Mouse (Mus musculus) T-cell, adult 2 months (primary cell): Measurements from ENCODE around the gene Ttll4.

Experiments
- DNase-seq: peaks from one replicate; pipeline ENCODE4 v3.0.0; 2022; ENCODE audit warnings: low spot score

Ttll4 gene

DNA sequence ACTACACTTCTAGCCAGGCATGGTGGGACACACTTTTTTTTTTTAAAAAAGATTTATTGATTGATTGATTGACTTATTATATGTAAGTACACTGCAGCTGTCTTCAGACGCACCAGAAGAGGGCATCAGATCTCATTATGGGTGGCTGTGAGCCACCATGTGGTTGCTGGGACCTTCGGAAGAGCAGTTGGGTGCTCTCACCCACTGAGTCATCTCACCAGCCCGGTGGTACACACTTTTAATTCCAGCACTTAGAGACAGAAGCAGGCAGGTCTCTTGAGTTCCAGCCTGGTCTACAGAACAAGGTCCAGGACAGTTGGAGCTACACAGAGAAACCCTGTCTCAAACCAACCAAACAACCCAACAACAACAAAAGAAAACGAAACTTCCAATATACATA lies 50.5 kb downstream of the Ttll4 start:
- no peak for DNase-seq

DNA sequence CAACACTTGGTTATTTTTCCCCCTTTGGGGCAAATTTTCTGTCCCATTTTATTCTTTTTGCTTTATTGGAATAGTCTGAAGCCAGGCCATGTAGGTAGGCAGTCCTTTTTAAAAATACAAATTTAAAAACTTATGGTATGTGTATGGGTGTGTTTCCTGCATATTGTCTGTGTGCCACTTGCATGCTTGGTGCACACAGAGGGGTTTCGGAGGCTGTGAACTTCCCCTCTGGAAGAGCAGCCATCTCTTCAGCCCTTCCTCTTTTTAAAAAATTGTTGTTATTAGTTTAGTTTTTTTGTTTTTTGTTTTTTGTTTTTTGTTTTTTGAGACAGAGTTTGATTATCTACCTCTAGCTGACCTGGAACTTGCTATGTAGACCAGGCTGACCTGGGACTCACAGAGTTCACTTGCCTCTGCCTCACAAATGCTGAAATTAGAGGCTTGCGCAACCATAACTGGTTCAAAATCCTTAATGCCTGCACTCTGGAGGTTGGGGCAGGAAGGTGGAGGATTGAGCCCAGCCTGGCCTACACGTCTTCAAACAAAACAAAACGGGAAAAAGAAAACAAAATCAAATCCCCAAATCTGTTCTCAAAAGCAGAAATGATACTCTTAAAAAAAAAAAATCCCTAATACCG lies 51.0 kb downstream of the Ttll4 start:
- DNase-seq: no peak

DNA sequence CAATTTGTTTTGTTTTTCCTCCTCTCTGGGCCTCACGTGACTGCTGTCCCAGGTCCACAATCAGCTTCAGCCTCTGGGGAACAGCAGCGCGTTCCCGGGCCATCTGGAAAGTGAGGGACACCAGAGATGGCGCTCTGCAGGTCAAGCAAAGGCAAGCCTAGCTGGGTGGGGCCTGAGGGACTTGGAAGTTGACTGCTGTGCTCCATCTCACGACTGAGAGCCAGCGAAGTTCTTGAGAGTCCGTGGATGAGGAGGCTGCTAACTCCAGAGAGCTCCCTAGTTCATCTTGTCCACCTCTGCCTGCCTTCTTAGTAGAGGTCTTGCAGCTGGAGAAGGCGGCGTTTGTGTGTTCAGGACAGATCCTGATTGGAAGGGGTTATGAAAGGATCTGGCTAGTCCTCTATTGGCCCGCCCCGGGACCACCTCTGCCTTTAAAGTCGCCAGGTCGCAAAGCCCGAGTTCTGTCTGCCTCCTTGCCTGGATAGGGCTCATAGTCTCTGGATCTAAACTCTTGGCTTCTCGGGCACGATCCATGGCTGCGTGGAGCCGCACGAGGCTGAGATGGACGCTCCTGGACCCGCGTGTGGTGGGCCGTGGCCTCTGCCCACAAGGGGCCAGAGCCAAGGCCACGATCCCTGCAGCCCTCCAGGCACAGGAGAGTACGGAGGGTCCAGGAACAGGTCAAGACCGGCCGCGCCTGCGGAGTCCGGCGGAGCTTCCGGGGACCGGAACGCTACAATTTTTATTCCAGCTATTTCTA lies 51.7 kb downstream of the Ttll4 start, which contains the start of gene Cyp27a1:
TSS of gene Cyp27a1 (plus strand) at position 476 of the 760 bp plus-strand sequence.
- DNase-seq: no peak

DNA sequence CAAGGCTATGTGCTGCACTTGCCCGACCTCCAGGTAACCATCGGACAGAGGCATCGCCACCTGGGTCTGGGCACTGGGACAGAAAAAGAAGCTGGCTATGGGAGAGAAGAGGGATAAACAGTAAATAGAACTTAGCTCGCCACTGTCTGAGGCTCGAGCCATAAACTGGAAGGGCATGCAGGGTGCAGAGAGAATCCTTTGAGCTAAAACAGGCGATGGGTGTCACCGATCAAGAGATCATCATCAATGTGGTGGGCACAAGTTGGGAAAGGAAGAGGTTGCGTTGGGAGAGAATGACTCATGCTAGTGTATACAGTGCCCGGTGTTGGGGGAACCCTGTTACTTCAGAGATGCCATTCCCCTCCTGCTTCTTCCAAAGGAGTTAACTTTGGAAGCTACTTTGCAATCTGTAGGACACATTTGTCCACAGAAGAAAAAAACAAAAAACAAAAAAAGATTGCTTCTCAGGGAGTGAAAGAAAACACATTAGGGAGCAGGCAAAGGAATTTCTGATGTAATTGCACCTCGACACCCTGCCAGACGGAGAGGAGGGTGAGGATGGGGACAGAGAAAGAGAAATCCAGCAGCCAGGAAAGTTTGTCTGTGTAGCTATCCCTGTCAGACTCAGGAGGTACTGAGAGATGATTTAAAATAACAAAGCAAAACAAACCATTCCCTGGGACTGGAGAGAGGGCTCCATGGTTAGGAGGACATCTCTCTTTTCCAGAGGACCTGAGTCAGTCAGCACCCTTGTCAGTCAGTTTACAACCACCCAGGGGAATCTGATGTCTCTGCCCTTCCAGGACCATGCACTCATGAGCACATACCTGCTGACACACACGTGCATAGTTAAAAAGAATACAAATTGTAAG lies 52.5 kb downstream of the Ttll4 start:
- no peak for DNase-seq

DNA sequence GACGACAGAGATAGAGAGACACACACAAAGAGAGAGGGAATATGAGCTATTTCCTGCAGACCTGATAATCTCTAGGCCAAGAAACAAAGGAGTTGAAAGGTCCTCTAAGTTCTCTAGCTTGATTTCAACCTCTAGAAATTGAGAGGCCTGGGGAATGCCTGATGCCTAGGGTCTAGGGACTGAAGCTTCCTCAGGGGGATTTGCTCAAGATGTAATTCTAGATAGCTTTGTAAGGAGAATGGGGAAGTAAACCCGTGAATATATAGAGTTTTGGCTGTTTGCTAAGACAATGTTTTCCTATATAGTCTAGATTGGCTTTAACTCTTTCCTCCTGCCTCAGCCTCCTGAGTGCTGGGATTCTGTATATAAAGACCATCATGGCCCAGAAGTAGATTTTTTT lies 53.4 kb downstream of the Ttll4 start:
- DNase-seq: no peak

DNA sequence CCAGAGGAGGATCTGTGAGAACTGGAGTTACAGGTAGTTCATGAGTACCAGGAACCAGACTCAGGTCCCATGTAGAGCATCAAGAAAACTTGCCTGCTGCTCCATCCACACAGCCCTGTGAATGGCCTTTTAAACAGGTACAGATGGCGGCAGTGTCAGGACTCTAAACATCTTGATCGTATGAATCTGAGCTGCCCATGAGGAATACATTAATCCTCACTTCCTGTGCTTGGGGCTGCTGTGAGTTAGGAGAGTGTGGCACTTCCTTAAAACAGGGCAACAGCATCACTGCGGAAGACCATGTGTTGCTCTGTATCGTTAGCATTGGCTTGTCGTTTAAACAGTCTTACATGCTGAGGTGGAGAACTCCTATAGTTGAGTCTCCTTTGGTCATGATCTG lies 53.9 kb downstream of the Ttll4 start:
- DNase-seq: no peak

DNA sequence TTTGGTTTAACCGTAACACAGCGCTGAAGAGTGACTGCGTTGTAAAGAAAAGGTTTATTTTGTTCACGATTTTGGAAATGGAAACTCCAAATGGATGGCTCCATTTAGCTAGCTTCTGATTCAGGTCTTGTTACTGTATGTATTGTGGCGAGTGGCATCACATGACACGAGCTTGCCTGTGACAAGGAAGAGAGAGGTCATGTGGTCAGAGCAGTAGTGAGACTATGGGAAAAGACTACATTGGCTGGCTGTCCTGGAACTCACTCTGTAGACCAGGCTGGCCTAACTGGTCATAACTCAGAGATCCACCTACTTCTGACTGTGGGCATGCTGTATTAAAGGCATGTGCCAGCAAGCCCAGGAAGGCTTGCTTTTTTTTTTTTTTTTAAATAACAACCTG lies 54.3 kb downstream of the Ttll4 start:
- no peak for DNase-seq

DNA sequence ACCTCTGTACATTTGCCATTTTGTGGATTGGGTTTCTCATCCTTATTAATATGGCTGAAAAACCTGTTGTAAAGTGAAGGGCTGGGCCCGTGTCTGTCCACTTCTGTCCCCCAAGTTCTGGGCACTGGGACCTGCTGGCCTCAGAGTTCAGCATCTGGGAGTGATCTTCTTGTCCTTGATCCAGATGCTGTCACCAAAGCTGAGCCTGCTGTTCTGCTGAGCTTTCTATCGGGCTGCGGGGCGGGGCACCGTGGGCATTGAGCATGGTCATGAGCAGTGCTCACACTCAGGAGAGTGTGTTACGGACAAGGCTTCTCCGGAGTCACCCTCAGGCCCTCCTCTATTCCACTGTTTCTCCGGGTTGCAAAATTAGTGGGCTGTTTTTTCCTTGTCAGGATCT lies 56.6 kb downstream of the Ttll4 start:
- no peak for DNase-seq

DNA sequence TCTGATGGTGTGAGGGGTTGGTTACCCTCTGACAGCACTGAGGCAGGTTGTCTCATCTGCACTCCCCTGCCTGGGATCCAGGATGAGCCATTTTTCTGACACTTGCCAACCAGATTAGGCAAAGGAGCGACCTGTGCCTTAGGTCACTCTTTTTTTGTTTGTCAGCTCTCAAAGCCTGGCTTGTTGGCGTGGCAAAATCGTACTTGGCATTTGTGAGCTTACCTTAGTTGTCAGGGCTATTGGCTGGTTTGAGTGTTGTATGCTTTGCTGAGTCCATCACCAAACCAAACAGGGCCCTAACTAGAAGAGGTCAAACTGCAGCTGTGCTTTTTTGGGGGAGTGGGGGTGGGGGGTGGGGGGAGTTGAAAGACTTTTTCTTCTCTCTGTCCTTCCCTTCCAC lies 57.7 kb downstream of the Ttll4 start:
- DNase-seq: no peak

DNA sequence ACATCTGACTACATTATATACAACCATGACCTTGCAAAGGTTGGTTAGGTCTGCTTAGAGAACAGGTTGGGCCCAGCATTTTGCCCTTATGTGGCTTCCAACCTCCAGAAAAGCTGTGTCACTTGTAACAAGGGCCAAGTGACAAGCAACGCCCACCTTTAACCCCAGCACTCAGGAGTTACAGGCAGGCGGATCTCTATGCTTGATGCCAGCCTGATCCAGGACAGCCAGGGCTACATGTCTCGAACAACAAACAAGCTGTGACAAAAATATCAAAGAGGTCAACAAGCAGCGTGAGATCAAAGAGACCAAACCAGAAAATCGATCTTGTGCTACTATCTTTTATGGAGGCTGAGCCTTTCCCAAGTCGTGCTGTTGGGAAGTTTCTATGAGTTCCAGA lies 60.1 kb downstream of the Ttll4 start:
- no peak for DNase-seq

DNA sequence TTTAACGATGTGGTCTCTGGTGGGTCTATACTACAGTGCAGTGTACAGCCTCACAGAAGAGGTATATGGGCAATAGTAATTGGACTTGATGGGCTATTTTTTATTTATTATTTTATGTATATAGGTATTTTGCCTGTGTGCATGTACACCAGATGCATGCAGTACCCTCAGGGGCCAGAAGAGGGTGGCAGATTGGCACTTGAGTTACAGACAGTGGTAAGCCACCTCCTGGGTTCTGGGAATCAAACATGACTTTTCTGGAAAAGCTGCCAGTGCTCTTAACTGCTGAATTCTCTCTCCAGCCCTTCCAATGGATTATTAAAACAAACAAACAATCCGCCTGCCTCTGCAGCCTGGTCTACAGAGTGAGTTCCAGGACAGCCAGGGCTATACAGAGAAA lies 62.2 kb downstream of the Ttll4 start:
- DNase-seq: no peak

DNA sequence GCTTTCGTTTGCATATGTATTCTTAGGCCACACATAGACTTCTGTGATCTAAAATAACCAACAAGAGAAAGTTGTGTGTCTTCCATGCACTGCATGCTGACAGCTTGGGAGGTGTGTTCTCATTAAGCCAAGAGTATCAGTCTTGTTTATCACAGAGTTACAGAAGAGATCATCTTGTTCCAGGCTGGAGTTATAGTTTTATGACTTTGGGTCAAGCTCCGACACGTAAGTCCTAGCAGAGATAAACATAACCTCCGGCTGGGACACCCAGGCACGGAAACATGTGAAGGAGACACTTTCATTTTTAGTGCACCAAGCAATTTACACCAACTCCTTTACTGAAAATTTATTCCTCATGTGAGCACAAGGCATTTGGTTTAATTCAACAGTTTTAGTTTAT lies 64.6 kb downstream of the Ttll4 start:
- DNase-seq: no peak

DNA sequence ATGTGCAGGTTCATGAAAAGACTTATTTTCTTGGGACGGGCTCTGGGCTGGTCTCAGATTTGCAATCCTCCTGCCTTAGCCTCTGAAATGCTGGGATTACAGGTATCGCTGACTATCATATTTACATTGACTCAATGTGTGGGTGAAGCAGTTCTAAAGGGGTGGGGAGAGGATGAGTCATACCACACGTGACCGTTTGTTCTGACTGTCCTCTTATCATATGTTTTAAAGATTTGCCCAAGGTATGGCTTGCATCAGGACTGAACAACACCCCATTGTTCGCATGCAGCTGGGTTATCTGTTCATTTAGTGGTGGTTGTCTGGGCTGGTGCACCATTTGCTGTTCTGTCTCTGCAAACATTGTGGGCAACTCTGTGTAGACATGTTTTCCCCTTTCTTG lies 65.1 kb downstream of the Ttll4 start:
- no peak for DNase-seq

DNA sequence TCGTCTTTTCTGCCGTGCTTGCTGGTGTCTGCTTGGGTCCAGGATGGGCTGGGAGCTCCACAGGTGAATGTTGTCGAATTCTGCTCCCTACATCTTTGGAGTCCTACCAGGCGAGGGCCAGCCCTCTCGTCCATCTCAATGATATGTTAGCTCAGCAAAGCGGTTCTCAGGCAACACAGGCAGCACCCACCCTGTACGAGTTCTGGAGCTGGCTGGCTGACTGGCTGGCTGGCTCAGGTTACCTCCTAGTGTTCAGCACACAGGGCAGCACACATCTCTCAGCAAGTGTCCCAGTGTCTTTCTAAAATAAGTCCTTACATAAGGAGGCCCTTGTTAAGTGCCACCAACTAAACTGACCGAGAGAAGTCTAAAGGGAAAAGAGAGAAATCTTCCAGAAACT lies 66.9 kb downstream of the Ttll4 start:
- no peak for DNase-seq

DNA sequence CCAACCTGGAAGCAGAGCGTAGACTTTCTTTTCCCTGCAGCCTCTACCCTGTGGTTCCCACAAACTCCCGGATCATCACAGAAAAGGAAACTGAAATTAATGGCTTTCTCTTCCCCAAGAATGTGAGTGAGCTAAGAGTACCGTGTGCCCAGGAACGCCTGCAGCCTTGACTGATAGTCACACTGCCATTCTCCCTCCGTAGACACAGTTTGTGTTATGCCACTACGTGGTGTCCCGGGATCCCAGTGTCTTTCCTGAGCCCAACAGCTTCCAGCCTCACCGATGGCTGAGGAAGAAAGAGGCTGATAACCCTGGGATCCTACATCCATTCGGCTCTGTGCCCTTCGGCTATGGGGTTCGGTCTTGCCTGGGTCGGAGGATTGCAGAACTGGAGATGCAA lies 75.4 kb downstream of the Ttll4 start:
- no peak for DNase-seq

DNA sequence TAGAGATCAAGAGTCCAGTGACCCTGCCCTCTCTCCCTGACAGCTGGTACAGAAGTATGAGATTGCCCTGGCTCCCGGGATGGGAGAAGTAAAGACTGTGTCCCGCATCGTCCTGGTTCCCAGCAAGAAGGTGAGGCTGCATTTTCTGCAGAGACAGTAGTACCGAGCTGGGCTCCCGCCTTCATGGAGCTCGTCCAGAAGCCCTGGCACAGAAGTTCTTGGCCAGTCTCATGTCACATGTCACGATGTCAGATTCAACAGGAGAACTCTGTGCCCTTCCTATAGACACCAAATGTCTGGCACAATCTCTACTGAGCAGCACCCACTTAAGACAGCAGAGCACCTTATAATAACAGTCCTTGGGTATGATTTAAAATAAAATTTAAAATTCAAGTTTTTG lies 76.0 kb downstream of the Ttll4 start:
- no peak for DNase-seq

DNA sequence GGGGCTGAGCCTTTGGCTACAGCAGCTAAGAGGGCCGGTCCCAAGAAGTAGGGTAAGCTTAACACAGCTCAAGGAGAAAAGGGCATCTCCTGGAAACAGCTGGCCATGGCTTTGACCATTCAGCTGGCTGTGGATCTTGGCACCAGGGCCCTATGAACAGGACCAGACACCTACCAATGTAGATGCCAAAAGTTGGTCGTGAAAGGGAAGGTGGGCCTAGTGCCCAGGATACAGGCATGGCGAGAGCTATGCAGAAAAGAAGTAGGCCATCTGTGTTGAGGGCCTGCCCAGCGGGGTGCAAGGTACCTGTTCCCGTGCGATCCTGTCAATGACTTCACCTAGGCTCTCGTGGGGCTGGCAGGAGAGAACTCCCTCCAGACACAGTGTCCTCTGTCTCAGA lies 79.3 kb downstream of the Ttll4 start:
- no peak for DNase-seq

DNA sequence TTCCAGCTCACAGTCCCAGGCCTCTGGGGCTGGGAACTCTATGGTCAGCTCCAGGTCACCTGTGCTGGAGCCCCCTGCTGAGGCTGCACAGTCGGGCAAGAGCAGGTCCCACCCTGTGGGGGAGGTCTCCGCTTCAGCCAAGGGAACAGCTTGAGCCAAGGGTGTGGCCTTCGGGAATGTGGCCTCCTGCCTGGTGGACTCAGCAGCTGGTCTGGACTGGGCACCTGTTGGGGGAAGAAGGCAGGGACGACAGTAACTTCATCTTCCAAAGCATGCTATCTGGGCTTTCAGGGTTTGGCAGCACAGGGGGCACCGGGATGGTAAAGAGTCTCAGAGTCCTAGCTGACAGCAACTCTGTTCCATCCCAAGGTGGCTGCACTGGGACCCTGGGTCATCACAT lies 85.8 kb downstream of the Ttll4 start:
- DNase-seq: no peak

DNA sequence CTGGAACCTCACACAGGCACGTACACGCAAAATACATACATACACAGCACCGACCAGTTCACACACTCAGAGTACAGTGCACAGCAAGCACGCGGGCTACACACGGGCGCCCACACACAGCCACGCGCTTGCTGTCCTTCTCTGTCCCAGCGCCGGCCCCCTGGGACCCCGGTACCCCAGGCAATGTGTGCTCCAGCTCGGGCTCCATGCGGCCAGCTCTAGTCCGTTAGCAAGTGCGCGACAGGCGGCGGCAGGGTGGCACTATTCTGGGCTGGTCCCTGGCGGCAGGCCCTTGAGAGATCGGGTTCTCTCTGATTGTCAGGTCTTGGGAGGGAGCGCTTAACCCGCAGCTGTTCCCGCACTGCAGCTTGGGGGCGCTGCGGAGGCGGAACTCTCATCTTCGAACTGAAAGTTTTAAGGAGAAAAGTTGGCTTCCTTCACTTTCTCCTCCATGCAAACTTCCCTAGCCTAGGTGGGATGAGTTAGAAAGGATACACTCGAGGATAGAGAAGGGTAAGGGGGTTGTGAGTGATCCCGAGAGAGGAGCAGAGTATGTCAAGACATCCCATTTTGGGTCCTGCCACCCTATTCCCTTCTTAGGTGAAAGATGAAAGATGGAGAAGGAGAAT lies 87.2 kb downstream of the Ttll4 start, which contains the start of gene Prkag3:
TSS of gene Prkag3 (minus strand) at position 579 of the 629 bp plus-strand sequence.
- DNase-seq: peak; percentile 17

DNA sequence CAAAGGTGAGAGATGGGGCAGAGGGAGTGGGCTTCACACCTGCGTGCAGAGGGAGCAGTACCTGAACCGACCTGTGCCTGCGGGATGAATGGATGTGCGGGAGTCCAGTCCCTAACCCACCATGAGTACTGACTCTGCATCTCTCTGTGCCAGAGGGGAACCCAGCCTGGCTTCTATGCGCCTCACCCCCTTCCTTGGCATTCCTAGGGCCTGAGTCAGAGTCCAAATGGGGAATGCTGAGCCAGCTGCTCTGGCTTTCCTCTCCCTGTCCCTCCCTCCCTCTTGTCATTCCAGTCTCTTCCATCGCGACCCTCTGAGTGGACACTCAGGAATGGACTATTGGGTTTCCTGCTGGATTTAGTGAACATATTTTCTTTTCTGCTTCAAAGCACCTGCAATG lies 87.8 kb downstream of the Ttll4 start:
- DNase-seq: no peak

DNA sequence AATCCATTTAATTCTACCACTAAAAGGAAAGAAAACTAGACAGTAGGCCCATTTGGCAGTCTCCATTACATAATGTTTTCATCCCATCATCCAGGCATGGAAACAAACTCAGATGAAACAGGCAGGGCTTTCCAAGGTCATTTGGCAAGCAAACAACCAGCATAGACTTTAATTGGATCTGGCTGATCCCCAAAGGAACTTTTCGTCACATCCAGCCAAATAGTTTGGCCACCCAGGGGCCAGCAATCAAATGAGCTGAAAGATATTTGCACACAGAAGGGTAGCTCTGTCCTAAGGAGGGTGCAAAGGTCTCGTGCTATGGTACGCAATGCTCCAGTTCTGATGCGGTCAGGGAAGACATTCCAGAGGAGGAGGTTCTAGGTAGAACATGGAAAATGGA lies 89.1 kb downstream of the Ttll4 start:
- DNase-seq: no peak

DNA sequence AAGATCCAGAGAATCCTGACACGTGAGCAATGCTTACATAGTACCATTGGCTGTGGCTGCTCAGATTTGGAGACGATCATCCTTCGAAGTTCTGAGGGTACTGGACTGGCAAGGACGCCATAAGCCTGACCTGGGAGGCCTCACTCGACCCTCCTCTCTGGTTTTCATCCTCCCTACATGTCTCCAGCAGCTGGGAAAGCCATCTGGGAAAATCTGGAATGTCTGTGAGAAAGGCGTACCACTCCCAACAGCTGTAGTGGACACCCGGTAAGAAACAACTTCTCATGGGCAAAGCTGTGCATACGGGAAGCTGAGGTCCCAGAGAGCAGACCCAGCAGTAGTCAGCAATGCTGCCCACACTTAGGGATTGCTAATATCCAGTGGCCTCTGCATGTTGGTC lies 90.6 kb downstream of the Ttll4 start:
- no peak for DNase-seq
